Mouse (Mus musculus) neutrophil, adult 65 days (primary cell): ENCODE data around the gene Qk. TPM values are rescaled to one million over a fixed set of nuclear protein-coding genes. Genes with fewer than 3 reads are reported as not detected.

Experiments
- total RNA-seq: library from RNA; stranded (reverse); gene quantifications from 2 replicates; pipeline ENCODE4 v1.2.4, GENCODE M21; 2023

Gene Qk
- total RNA-seq = 108 and 119 TPM in 2 replicates

DNA sequence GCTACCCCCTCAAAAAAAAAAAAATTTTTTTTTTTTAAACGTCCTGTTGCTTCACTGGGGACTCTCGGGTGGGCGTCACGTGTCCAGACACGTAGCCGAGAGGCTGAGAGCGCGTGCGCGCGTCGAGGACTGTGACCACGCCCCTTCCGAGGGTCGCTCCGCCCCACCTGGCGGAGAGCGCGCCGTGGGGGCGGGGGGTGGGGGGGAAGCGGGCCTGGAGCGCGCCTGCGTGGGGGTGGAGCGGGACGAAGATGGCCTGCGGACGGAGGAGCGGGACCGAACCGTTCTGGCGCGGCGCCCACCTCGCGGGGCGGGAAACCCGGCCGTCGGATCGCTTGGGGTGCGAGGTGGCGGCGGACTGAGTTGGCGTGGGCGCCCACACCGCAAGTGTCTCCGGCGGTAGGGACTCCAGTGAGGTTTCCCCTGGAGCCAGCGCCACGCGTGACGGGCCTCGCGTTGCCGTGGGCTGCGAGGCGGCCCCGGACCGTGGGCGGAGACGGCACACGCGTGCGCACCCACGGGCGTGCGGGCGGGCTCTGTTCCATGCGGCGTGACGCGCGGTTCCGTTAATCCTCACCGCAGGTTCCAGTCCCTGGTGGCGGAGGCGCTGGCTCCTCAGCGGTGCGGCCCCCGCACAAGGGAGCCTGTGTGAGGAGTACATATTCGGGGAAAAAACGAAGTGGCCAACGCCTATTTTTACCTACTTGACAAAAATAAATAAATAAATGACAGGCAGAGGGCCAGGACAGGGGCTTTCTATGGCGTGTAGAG is at the start of gene Qk:
Qk (minus strand) TSS at position 170 of the 771 bp plus-strand sequence.

